ENCODE assay signal across 23 mouse cellular contexts in the genomic region with DNA sequence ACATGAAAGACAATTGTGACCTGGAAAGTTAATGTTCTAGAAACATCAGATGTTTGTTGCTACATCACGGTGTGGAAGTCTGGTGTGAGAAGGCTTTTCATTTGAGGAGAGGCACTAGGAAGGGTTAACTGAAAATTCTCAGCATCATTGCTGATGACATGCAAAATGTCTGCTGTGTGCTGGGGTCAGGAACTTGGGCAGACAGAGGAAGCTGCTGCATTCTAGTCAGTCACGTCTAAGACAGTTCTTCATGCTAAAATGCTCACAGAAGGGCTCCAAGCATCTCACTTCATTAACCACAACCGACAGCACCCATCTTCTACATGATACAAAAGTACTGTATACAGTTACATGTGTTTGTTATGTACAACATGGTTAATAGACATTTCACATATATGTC. TPM values are rescaled to one million over a fixed set of nuclear protein-coding genes. Genes with fewer than 3 reads are reported as not detected.
"Had no signal": no experiment of that assay in that cellular context is flagged by ENCODE, and none has a peak within 500 bp of the region (broad histone marks: within the 10 kb centered on the region; RNA-seq: fewer than 3 reads in every experiment).

No protein-coding gene starts in this region.

- H3K9me3 ChIP-seq: kidney, embryonic 15.5 days; limb, embryonic 15.5 days; liver, embryonic 12.5 days; midbrain, embryonic 10.5 days; neural tube, embryonic 13.5 days; stomach, embryonic 15.5 days had no signal

- H3K4me3 ChIP-seq: kidney, embryonic 15.5 days; left cerebral cortex, adult 2 months; limb, embryonic 15.5 days; liver, embryonic 12.5 days; midbrain, embryonic 10.5 days; neural tube, embryonic 13.5 days; stomach, embryonic 15.5 days had no signal

- DNase-seq: kidney, adult 2 months; kidney, postnatal 14 days; lung, embryonic 14.5 days; lung, postnatal 10 days; lung, postnatal 4 days; midbrain, embryonic 14.5 days; right cerebral cortex, postnatal 14 days; thymus, adult 2 months had no signal

- H3K4me2 ChIP-seq: kidney, embryonic 15.5 days; limb, embryonic 15.5 days; liver, embryonic 12.5 days; lung, embryonic 14.5 days; neural tube, embryonic 13.5 days; stomach, embryonic 15.5 days had no signal

- H3K4me1 ChIP-seq: kidney, embryonic 15.5 days; limb, embryonic 15.5 days; midbrain, embryonic 10.5 days; neural tube, embryonic 13.5 days; stomach, embryonic 15.5 days had no signal

- H3K27me3 ChIP-seq: kidney, embryonic 15.5 days; limb, embryonic 15.5 days; liver, embryonic 12.5 days; neural tube, embryonic 13.5 days; stomach, embryonic 15.5 days had no signal

- H3K27ac ChIP-seq: kidney, embryonic 15.5 days; left cerebral cortex, adult 2 months; limb, embryonic 15.5 days; liver, embryonic 12.5 days; midbrain, embryonic 10.5 days; neural tube, embryonic 13.5 days; stomach, embryonic 15.5 days had no signal

- H3K9ac ChIP-seq: kidney, embryonic 15.5 days; limb, embryonic 15.5 days; liver, embryonic 12.5 days; lung, embryonic 14.5 days; neural tube, embryonic 13.5 days; stomach, embryonic 15.5 days had no signal

- H3K36me3 ChIP-seq: kidney, embryonic 15.5 days; limb, embryonic 15.5 days; liver, embryonic 12.5 days; midbrain, embryonic 10.5 days; neural tube, embryonic 13.5 days; stomach, embryonic 15.5 days had no signal

- ATAC-seq: intestine, embryonic 16.5 days; liver, embryonic 12.5 days had no signal

RNA-seq across cellular contexts. Expression of gene Cd69, which starts 8.0 kb away (rescaled TPM):
- total RNA-seq: layer of hippocampus, postnatal 25 days; left cerebral cortex, adult 2 months; left cerebral cortex, postnatal 25 days had no signal
- polyA plus RNA-seq: kidney, embryonic 15.5 days; lung, embryonic 14.5 days; neural tube, embryonic 13.5 days; testis, adult 2 months had no signal

RNA-seq across cellular contexts. Expression of gene 4922502D21Rik, which starts 48.3 kb away (rescaled TPM):
- total RNA-seq: layer of hippocampus, postnatal 25 days; left cerebral cortex, adult 2 months; left cerebral cortex, postnatal 25 days had no signal
- polyA plus RNA-seq: intestine, embryonic 16.5 days; kidney, embryonic 15.5 days; limb, embryonic 11.5 days; limb, embryonic 15.5 days; liver, embryonic 12.5 days; liver, embryonic 16.5 days; lung, embryonic 14.5 days; midbrain, embryonic 10.5 days; midbrain, embryonic 14.5 days; neural tube, embryonic 13.5 days; small intestine, adult 2 months; stomach, embryonic 15.5 days; urinary bladder, adult 2 months had no signal

RNA-seq across cellular contexts. Expression of gene Clec12a, which starts 59.2 kb away (rescaled TPM):
- total RNA-seq: layer of hippocampus, postnatal 25 days had no signal
